Mouse (Mus musculus) bone marrow macrophage, adult 2 months (primary cell): ENCODE measurements around the gene Rps6ka2. TPM values are rescaled to one million over a fixed set of nuclear protein-coding genes. Genes with fewer than 3 reads are reported as not detected.

ENCODE experiments used
- polyA plus RNA-seq: library from polyadenylated mRNA; stranded (reverse); fragments of >200 nt; gene quantifications from 2 replicates; pipeline ENCODE4 v1.2.4, GENCODE M21; 2012; ENCODE audit not compliant: missing spikeins, insufficient read depth, insufficient read length

Rps6ka2 gene
- polyA plus RNA-seq, 1 experiment, result 4.0 TPM

Other genes with a start within 250 kb of the Rps6ka2 start
- gene Rsph3b, start 221.4 kb upstream of the Rps6ka2 start, polyA plus RNA-seq, result 30.2 and 38.5 TPM in 2 replicates
- 12.8 and 18.6 TPM in 2 replicates for gene Tagap1, start 209.0 kb upstream of the Rps6ka2 start, polyA plus RNA-seq
- gene Rnaset2b, start 199.5 kb upstream of the Rps6ka2 start, polyA plus RNA-seq, result 414 and 421 TPM in 2 replicates
- not detected in 2 replicates for gene Gm49721, start 191.2 kb upstream of the Rps6ka2 start, polyA plus RNA-seq
- not detected in 2 replicates for gene Gm1604a, start 144.5 kb upstream of the Rps6ka2 start, polyA plus RNA-seq
- gene Tcp10a, start 154.5 kb downstream of the Rps6ka2 start, polyA plus RNA-seq, result not detected in 2 replicates
- not detected in 2 replicates for gene Ttll2, start 182.6 kb downstream of the Rps6ka2 start, polyA plus RNA-seq
- not detected in 2 replicates for gene Gm49630, start 201.9 kb downstream of the Rps6ka2 start, polyA plus RNA-seq
- gene Unc93a2, start 215.3 kb downstream of the Rps6ka2 start, polyA plus RNA-seq, result not detected in 2 replicates